Mouse (Mus musculus) gastrocnemius, postnatal 25 days (tissue): Measurements from ENCODE around the gene Snd1. TPM values are rescaled to one million over a fixed set of nuclear protein-coding genes. Genes with fewer than 3 reads are reported as not detected.

Experiments used
- DNase-seq: peaks from one replicate; pipeline ENCODE4 v3.0.0; 2022
- total RNA-seq, 2 experiments: library from RNA; stranded (reverse); gene quantifications; 1 replicate in 1 of 2; 2 replicates in 1 of 2; pipeline ENCODE4 v1.2.3; 2021

Snd1 gene
- total RNA-seq, 2 experiments from 2014 or later = 35.4 to 40.7 TPM

DNA sequence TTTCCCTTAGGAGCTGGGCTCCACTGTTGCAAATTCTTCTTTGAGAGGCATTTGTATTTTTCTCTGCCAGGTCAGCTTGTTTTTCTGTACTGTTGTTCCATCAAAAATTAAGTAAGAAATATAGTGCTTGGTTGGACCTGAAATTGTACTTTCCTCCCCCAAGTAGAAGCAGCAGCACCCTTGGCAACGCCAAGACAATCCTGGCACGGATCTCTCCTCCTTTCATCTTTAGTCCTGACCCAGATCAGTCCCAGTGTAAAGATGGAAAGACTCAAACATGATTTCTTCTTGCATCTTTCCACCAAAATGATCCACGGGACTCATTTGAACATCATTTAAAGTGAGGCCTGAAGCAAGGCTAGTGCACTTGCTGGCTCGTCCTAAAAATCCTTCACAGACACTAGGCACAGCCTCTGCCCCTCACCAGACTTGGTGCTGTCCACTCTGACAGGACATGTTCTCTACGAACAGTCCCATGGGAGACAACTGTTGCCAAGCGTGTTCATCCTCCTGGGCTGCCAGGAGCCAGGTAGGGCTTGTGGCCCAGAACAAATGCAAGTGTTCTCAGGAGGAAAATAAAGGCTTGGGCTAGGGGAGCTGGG, 328.8 kb downstream of the Snd1 start:
- no peak for DNase-seq

DNA sequence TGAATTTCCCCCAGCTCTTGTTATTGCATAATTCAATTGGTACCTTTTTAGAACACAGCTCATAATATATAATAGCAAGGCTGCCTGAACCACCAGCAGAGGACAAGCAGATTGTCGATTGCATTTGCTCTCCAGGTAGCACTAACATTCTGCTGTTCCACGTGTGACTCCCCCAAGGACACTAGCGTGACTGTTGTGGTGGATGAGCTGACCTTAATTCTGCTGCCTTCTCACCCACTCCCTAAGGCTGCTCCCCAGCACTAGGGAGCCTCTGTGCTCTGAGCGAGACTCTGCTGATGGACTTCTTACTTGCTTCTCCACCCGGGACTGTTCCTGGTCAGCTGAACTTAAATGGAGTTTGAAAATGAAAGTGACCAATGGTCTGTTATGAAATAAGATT, 329.8 kb downstream of the Snd1 start:
- DNase-seq = no peak

GRCm38 (mm10) chr6:28813057-28813456, 338.1 kb downstream of the Snd1 start:
- DNase-seq = no peak

DNA sequence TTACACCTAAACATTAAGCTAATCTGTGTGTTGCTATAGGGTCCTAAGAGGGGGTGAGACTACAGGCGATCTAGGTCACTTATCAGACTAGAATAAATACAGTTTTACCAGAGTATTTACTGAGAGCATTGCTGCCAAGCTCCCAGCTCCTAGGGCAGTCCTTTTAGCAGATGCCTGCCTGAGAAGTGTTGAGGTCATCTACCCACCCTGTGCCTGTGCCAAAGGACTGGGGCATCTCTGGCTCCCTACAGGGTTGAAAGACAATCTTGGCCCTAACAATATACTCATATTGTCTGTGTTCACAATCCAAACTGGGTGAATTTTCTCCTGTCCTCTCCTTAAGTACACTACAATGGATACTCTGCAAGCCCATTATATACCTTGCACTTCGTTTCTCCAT, 340.0 kb downstream of the Snd1 start:
- no peak for DNase-seq

DNA sequence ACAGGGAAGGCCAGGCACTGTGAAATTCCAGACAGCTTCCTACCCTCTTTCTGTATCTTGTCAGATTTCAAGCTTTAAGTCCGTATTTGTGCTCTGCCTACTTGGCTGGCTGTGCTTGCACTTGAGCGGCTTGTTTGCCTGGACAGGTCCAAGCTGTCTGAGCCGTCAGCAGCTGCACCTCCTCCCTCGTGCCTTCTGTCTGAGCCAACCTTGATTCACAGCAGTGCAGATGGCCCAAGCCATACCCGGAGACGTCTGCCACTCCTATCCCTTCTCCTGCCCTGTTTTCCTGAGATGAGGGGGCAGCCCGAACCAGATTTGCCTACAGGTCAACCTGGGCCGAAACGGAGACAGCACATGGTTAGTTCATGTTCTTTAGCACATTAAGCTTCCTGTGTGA, 342.1 kb downstream of the Snd1 start:
- DNase-seq = no peak

GRCm38 (mm10) chr6:28819509-28820358, 344.8 kb downstream of the Snd1 start:
- no peak for DNase-seq

- no peak for DNase-seq
Observed at GRCm38 (mm10) chr6:28822296-28822695, 347.4 kb downstream of the Snd1 start.

GRCm38 (mm10) chr6:28823375-28823774, 348.4 kb downstream of the Snd1 start:
- no peak for DNase-seq

DNA sequence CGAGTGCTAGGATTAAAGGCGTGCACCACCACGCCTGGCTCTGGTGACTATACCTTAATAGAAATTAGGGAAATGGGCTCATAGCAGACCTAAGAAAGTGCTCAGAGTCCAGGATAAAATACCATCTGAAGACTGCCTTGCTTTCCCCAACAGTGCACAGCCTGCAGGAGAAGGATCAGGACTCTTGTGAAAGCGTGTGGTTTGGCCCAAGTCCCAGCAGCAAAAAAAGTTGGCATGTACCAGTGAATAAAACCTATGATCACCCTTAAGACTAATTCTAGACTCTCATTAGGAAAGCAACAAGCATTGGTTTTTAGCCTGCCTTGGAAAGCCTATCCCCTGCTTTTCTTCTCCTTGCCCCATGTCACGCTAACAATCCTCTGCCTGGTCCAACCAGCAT, 348.9 kb downstream of the Snd1 start:
- DNase-seq = no peak

DNA sequence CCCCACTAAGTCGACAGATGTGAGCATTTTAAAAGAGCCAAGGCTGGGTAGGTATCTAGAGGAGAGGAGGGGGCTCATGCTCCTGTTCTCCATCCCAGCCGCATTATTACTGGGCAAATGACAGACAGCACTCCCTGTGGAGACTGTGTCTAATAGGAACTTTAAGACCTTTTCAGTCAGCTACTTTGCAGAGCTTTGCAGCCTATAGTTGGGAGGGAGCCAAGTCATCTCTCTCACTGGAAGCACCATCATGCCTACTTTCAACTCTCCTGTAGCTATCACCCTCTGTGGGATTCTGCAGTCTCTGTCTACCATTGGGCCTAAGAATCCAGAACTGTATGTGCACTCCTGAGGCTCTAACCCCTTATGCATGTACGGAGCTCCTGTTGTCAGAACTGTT, 351.0 kb downstream of the Snd1 start:
- DNase-seq = no peak

DNA sequence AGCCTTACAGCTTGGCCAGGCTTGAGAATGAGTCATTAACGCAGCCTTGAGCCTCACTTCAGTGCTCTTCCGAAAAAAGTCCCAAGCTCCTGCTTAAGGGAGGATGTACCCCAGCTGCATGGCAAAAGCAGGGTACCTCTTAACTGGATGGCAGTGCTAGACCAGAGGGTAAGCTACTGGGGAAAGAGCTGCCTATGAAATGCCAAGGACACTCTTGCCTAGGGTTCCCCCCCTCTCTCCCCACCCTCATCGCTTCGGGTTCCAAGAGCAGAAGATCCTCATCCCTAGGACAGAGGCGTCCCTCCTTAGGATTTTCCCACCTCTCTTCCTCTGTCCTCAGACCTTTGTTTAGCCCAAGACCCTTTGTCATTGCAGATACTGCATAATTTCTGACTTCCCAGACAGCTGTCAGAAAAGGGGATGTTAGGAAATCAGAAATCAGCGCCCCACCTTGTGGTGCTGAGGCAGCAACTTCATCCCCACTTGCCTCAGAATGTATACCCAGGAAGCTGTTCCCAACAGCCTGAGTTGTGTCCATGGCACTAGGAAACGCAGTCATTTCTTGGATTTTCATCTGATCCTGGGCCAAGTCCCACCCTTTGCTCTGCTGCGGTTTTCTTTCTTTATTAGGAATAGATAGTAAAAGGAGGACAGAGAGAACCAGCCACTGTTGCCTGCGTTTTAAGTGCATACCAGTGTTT, 351.9 kb downstream of the Snd1 start:
- DNase-seq = no peak

DNA sequence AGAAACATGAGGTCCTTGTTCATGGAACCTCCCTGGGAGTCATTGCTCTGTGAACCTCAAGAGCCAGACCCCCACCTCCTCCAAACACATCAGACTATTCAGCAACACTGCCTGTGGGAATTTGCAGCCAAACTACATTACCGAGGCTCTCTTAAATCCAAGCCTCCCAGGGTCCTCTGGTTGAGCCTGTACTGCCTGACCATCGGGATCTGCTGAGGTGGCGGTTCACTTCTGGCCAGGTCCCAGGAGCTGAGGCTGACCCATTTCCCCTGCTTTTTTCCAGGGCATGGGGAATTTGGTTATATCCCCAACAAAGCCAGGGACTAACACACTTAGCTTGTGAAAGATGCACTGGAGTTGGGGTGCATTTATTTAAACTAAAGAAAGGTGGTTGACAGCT, 352.6 kb downstream of the Snd1 start:
- DNase-seq = no peak

GRCm38 (mm10) chr6:28828593-28828992, 353.7 kb downstream of the Snd1 start:
- DNase-seq = no peak

DNA sequence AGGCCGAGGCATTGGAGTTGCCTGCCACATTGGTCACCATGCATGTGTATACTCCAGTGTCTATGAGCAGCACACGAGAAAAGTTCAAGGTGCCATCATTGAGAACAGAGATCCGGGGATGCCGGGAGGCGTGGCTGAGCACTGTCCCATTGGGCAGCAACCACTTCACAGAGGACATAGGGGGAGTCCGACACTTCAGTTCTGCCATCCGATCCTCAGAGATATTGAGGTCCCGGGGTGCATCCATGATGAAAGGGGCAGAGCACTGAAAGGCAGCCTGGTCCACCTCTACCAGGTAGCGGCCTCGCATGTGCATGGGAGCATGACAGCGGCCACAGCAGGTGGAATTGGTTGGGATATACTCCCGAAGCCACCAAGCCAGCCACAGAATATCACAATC, 355.4 kb downstream of the Snd1 start:
- no peak for DNase-seq

DNA sequence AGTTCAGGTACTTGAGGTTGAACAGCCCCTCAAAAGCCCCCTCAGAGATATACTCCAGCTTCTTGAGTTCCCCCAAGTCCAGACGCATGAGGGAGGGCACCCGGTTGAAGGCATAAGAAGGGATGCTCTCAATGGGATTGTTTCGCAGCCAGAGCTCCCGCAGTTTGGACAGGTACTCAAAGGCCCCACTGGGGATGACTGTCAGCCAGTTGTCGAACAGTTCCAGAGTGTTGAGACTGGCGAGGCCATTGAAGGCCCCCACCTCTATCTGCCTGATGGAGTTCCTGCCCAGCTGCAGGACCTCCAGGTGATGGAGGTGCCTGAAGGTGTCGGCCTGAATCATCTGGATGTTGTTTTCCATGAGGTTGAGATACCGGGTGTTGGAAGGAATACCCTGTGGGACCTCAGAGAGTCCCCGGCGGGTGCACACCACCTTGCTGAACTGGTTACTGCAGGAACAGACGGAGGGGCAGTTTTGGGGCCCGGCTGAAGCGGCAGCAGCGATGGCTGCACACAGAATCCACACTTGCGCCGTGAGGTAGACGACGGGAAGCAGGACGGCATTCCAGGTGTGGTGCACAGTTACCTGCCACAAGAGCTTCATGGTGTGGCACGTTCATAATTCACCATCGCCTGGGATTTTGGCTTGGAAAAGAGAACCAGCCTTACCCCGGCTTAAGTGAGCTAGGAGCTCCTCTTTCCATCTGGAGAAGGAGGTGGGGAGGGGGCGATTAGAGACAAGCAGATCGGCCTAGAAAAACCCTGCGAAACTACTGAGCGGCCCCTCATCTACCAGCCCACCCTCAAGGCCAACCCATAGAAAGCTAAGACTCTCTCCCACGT, 356.3 kb downstream of the Snd1 start, which contains the start of gene Lrrc4:
TSS of gene Lrrc4 (minus strand) at position 737 of the 843 bp plus-strand sequence.
- DNase-seq = no peak

DNA sequence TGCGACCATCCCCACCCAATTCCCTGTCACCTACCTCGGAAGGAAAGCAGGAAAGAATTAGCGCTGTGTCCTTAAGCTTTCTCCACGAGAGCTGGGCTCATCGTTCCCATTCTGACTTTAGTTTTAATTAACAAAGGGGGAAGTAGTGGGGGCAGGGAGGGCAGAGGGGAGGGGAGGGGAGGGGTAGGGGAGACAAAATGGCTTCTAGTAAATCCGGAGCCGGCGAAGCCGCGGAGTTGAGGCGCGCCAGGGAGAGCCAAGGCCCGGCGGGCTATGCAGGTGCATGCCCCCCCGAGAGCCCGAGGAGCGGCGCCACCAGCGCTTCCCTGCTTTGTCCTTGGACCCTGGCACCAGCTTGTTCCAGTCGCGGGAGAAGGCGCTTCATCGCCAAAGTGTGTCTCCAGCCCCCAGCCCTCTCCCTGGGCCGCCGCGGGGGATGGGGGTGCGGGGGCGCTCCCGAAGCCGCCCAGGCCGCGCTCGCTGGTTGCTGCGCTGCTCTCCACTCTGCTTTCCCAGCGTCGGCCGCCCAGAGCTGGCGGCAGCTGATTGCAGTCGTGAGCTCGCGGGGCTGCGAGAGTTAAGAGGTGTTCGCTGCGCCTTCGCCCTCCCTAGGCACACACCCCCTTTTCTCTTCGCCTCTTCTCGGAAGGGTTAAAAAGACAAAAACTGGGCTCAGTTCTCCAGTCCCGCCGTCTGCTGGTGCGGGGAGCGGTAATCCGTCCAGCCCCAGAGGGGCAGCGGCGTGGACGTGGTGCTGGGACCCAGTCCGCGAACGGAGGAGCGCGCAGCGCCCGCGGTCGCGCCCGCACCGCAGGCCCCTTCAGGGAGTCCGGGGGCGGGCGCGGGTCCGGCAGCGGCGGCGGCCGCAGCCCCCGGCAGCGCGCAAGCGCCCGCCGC, 357.2 kb downstream of the Snd1 start:
- no peak for DNase-seq

- no peak for DNase-seq
Observed at GRCm38 (mm10) chr6:28832751-28833291, 357.9 kb downstream of the Snd1 start.

GRCm38 (mm10) chr6:28833380-28833822, 358.5 kb downstream of the Snd1 start:
- DNase-seq = no peak

- DNase-seq = no peak
Observed at GRCm38 (mm10) chr6:28834046-28834445, 359.1 kb downstream of the Snd1 start.

- no peak for DNase-seq
Observed at GRCm38 (mm10) chr6:28836600-28836999, 361.7 kb downstream of the Snd1 start.

DNA sequence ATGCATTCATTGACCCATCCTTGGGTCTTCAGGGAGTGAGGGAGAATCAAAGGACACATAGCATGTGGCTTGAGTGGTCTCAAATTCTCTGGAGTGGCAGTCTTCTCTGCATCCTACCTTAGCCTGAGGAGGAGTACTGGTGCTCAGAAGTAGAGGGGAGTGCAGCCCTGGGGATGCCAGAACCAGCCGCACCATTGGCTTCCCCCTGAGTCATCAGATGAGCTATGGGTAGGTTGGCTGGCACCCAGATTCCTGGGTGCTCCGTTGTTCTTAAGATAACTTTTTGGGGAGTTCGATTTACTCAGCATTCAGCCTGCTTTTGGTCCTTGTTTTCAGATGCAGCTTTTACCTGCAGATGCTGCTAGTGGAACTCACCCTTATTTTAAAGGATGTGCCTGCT, 366.6 kb downstream of the Snd1 start:
- no peak for DNase-seq
